Mouse (Mus musculus): ENCODE data around the gene Sp140. TPM values are rescaled to one million over a fixed set of nuclear protein-coding genes. Genes with fewer than 3 reads are reported as not detected.
"Not testable (repeated sequence)": the region's sequence is repeated elsewhere in the genome, so short reads cannot be mapped to it uniquely, and the experiment has no call there.

Gene Sp140
- total RNA-seq (2014; rRNA removed) (1.1 and 2.0 TPM in 2 replicates), polyA plus RNA-seq (2015; fragmentation: Nextera tagmentation; extraction: Ambion mirVana) (0.25 and 0.74 TPM in 2 replicates)

- H3K36me3 ChIP-seq (ENCODE audit: insufficient read depth); H3K27ac ChIP-seq (ENCODE audit: low read depth, low read length); H3K4me1 ChIP-seq (ENCODE audit: insufficient read depth); H3K4me2 ChIP-seq (ENCODE audit: low read depth); ATAC-seq; DNase-seq; H3K4me3 ChIP-seq (ENCODE audit: low read depth, low read length); H3K9me3 ChIP-seq (ENCODE audit: low read length); H3K27me3 ChIP-seq (ENCODE audit: insufficient read depth, low read length); H3K9ac ChIP-seq: not testable (repeated sequence)
- no CpG with 5 or more reads among the region's 5 CpGs for WGBS
Observed at GRCm38 (mm10) chr1:85600078-85600477, at the start of gene Sp140. Sp140 (plus strand) TSS chr1:85600378.

DNA sequence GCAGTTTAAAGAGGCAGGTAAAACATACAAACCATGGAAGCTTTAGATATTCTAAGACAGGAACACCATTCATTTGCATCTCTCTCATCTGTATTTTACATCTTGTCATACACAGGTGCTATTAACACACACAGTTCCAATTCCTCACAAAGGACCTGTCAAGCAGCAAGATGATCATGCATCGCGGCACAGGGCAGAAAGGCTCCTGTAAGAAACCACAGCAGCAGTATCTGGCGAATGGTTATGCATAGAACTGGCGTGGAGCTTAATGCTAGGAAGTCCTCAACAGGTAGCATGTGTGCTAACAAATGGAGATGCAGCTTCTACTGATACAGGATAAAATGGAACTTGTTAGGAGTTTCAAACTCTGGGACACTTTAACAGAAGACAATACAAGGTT, 44.9 kb upstream of the Sp140 start:
- H3K9me3 ChIP-seq (ENCODE audit: low read length); H3K4me3 ChIP-seq (ENCODE audit: low read depth, low read length); H3K4me1 ChIP-seq (ENCODE audit: insufficient read depth); H3K27me3 ChIP-seq (ENCODE audit: insufficient read depth, low read length); H3K36me3 ChIP-seq (ENCODE audit: insufficient read depth); H3K9ac ChIP-seq; ATAC-seq; H3K27ac ChIP-seq (ENCODE audit: low read depth, low read length); H3K4me2 ChIP-seq (ENCODE audit: low read depth); DNase-seq: not testable (repeated sequence)
- 86% methylated on average over 4 of the region's 4 CpGs for WGBS

DNA sequence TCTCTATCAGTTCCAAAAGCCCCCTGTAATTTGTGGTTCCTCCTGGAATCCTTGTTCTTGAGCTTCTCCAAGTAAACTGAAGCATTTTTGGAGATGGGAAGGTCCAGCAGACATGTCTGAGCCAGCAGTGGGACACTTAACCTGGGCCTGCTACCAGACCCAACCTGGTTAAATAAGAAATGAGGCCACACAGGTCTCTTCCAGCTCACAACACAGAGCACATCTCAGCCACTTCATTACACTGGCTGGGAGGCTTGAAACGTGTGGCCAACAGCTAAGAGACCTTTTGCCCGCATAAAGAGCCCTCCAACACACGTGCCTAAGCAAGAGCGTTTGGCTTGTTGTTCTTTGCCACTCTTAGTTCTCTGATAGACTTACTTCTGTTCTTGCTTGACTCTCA, 26.6 kb upstream of the Sp140 start:
- DNase-seq; H3K27me3 ChIP-seq (ENCODE audit: insufficient read depth, low read length); H3K4me3 ChIP-seq (ENCODE audit: low read depth, low read length); ATAC-seq; H3K4me1 ChIP-seq (ENCODE audit: insufficient read depth); H3K9ac ChIP-seq; H3K9me3 ChIP-seq (ENCODE audit: low read length); H3K36me3 ChIP-seq (ENCODE audit: insufficient read depth); H3K4me2 ChIP-seq (ENCODE audit: low read depth); H3K27ac ChIP-seq (ENCODE audit: low read depth, low read length): not testable (repeated sequence)
- 69% methylated on average over 4 of the region's 4 CpGs for WGBS

GRCm38 (mm10) chr1:85575376-85575775, 24.8 kb upstream of the Sp140 start, which contains the start of gene G530012D18Rik:
G530012D18Rik (plus strand) TSS chr1:85575676.
- H3K4me2 ChIP-seq (ENCODE audit: low read depth); H3K4me1 ChIP-seq (ENCODE audit: insufficient read depth); H3K9ac ChIP-seq; H3K27ac ChIP-seq (ENCODE audit: low read depth, low read length); H3K27me3 ChIP-seq (ENCODE audit: insufficient read depth, low read length); H3K36me3 ChIP-seq (ENCODE audit: insufficient read depth); DNase-seq; H3K4me3 ChIP-seq (ENCODE audit: low read depth, low read length); H3K9me3 ChIP-seq (ENCODE audit: low read length); ATAC-seq: not testable (repeated sequence)
- 82% methylated on average over 2 of the region's 3 CpGs for WGBS

- 62% methylated on average over 3 of the region's 3 CpGs for WGBS
- not testable (repeated sequence) for ATAC-seq; H3K9me3 ChIP-seq (ENCODE audit: low read length); H3K27ac ChIP-seq (ENCODE audit: low read depth, low read length); H3K4me2 ChIP-seq (ENCODE audit: low read depth); DNase-seq; H3K36me3 ChIP-seq (ENCODE audit: insufficient read depth); H3K27me3 ChIP-seq (ENCODE audit: insufficient read depth, low read length); H3K4me3 ChIP-seq (ENCODE audit: low read depth, low read length); H3K4me1 ChIP-seq (ENCODE audit: insufficient read depth); H3K9ac ChIP-seq
Observed at GRCm38 (mm10) chr1:85578372-85579010, 21.7 kb upstream of the Sp140 start.

- H3K27me3 ChIP-seq (ENCODE audit: insufficient read depth, low read length); H3K9ac ChIP-seq; H3K4me3 ChIP-seq (ENCODE audit: low read depth, low read length); ATAC-seq; H3K4me1 ChIP-seq (ENCODE audit: insufficient read depth); H3K36me3 ChIP-seq (ENCODE audit: insufficient read depth); H3K9me3 ChIP-seq (ENCODE audit: low read length); DNase-seq; H3K27ac ChIP-seq (ENCODE audit: low read depth, low read length); H3K4me2 ChIP-seq (ENCODE audit: low read depth): not testable (repeated sequence)
- 77% methylated on average over 6 of the region's 7 CpGs for WGBS
Observed at GRCm38 (mm10) chr1:85579199-85580147, 20.7 kb upstream of the Sp140 start.

GRCm38 (mm10) chr1:85580148-85580534, 20.0 kb upstream of the Sp140 start:
- H3K9ac ChIP-seq; H3K27ac ChIP-seq (ENCODE audit: low read depth, low read length); H3K36me3 ChIP-seq (ENCODE audit: insufficient read depth); DNase-seq; H3K4me1 ChIP-seq (ENCODE audit: insufficient read depth); H3K9me3 ChIP-seq (ENCODE audit: low read length); H3K4me2 ChIP-seq (ENCODE audit: low read depth); H3K27me3 ChIP-seq (ENCODE audit: insufficient read depth, low read length); H3K4me3 ChIP-seq (ENCODE audit: low read depth, low read length): not testable (repeated sequence)
- WGBS, result 81% methylated on average over 2 of the region's 4 CpGs
- ATAC-seq, result peak; percentile 70; the same call in 1 of the 2 replicates

GRCm38 (mm10) chr1:85580578-85580977, 19.6 kb upstream of the Sp140 start:
- H3K36me3 ChIP-seq (ENCODE audit: insufficient read depth); H3K27ac ChIP-seq (ENCODE audit: low read depth, low read length); H3K4me1 ChIP-seq (ENCODE audit: insufficient read depth); H3K9me3 ChIP-seq (ENCODE audit: low read length); H3K27me3 ChIP-seq (ENCODE audit: insufficient read depth, low read length); H3K4me2 ChIP-seq (ENCODE audit: low read depth); H3K4me3 ChIP-seq (ENCODE audit: low read depth, low read length); DNase-seq; H3K9ac ChIP-seq: not testable (repeated sequence)
- WGBS, result 56% methylated on average over 3 of the region's 3 CpGs
- peak; percentile 27; the same call in 1 of the 2 replicates for ATAC-seq
